Mouse (Mus musculus) embryonic facial prominence, embryonic 12.5 days (tissue): Measurements from ENCODE around the gene Spaca7. TPM values are rescaled to one million over a fixed set of nuclear protein-coding genes. Genes with fewer than 3 reads are reported as not detected.

ENCODE experiments used
- ATAC-seq: fragments of 200-750 bp; cut with Nextera tagmentation; 2 replicates; pipeline ENCODE4 v1.8.0; 2017; ENCODE audit not compliant: insufficient number of reproducible peaks, insufficient read depth, low FRiP score, low TSS enrichment
- H3K27ac ChIP-seq: fragments of 300-500 bp; sonication (generic); 2 replicates; pipeline ENCODE4 v1.5.1; 2016; ENCODE audit warnings: mild to moderate bottlenecking
- H3K27me3 ChIP-seq: fragments of 300-500 bp; sonication (generic); 2 replicates; pipeline ENCODE4 v1.6.1; 2016; ENCODE audit warnings: mild to moderate bottlenecking, moderate library complexity
- H3K36me3 ChIP-seq: fragments of 300-500 bp; sonication (generic); 2 replicates; pipeline ENCODE4 v1.6.1; 2016; ENCODE audit warnings: mild to moderate bottlenecking
- H3K4me1 ChIP-seq: fragments of 300-500 bp; sonication (generic); 2 replicates; pipeline ENCODE4 v1.6.1; 2016
- H3K4me2 ChIP-seq: fragments of 300-500 bp; sonication (generic); replicated peaks from 2 replicates; pipeline ENCODE4 v1.6.1; 2016; ENCODE audit warnings: mild to moderate bottlenecking, moderate library complexity
- H3K4me3 ChIP-seq: fragments of 300-500 bp; sonication (generic); 2 replicates; pipeline ENCODE4 v1.5.1; 2016; ENCODE audit warnings: mild to moderate bottlenecking
- H3K9ac ChIP-seq: fragments of 300-500 bp; sonication (generic); 2 replicates; pipeline ENCODE4 v1.6.1; 2016; ENCODE audit warnings: mild to moderate bottlenecking, moderate library complexity
- H3K9me3 ChIP-seq: fragments of 300-500 bp; sonication (generic); 2 replicates; pipeline ENCODE4 v1.6.1; 2016; ENCODE audit warnings: mild to moderate bottlenecking, moderate library complexity
- WGBS: fragments of 180-500 bp; shearing (Covaris S2); methylation state at CpG from one replicate; pipeline ENCODE4 v1.1.7; 2016; 5-methylcytosine and 5-hydroxymethylcytosine counted together
- polyA plus RNA-seq: library from polyadenylated mRNA; unstranded; fragments of >200 nt; fragmentation: Nextera tagmentation; extraction: Ambion mirVana; gene quantifications from 2 replicates; pipeline ENCODE4 v1.2.1, GENCODE M21; 2016

The Spaca7 gene
- polyA plus RNA-seq, result not detected in 2 replicates

GRCm38 (mm10) chr8:12572814-12573534 lies at the start of gene Spaca7:
Gene Spaca7 (plus strand): TSS chr8:12573029.
- WGBS, result 61% methylated on average over 14 of the region's 14 CpGs
- H3K36me3 ChIP-seq, result no peaks in the 10 kb centered on the region
- no peak within 1 kb of the TSS for H3K9ac ChIP-seq
- ATAC-seq, result no peak
- H3K4me1 ChIP-seq, result no peaks in the 10 kb centered on the region
- H3K4me2 ChIP-seq, result no peak within 1 kb of the TSS
- no peak within 1 kb of the TSS for H3K4me3 ChIP-seq
- no peak within 1 kb of the TSS for H3K27ac ChIP-seq
- peaks cover 7% of the 10 kb centered on the region; the same call in 1 of the 2 replicates for H3K27me3 ChIP-seq
- no peaks in the 10 kb centered on the region for H3K9me3 ChIP-seq

- no peaks in the 10 kb centered on the region for H3K36me3 ChIP-seq
- no peak overlapping the region for H3K27ac ChIP-seq
- no peak overlapping the region for H3K9ac ChIP-seq
- H3K4me1 ChIP-seq, result no peaks in the 10 kb centered on the region
- no peak overlapping the region for H3K4me2 ChIP-seq
- no peak overlapping the region for H3K4me3 ChIP-seq
- no peak for ATAC-seq
- H3K27me3 ChIP-seq, result 0 out of 2 replicates have a peak, but pooled peaks cover 5% of the 10 kb centered on the region
- no peaks in the 10 kb centered on the region for H3K9me3 ChIP-seq
- WGBS, result 18% methylated on average over 1 of the region's 1 CpGs
These were observed 48.5 kb upstream of the Spaca7 start for GRCm38 (mm10) chr8:12524279-12524678.

GRCm38 (mm10) chr8:12528659-12529058 lies 44.2 kb upstream of the Spaca7 start:
- 76% methylated on average over 2 of the region's 2 CpGs for WGBS
- H3K36me3 ChIP-seq, result no peaks in the 10 kb centered on the region
- no peak overlapping the region for H3K27ac ChIP-seq
- no peaks in the 10 kb centered on the region for H3K27me3 ChIP-seq
- H3K9me3 ChIP-seq, result no peaks in the 10 kb centered on the region
- no peaks in the 10 kb centered on the region for H3K4me1 ChIP-seq
- no peak overlapping the region for H3K4me3 ChIP-seq
- no peak overlapping the region for H3K9ac ChIP-seq
- ATAC-seq, result no peak
- H3K4me2 ChIP-seq, result no peak overlapping the region

GRCm38 (mm10) chr8:12535617-12536016 lies 37.2 kb upstream of the Spaca7 start:
- H3K9me3 ChIP-seq, result no peaks in the 10 kb centered on the region
- no peaks in the 10 kb centered on the region for H3K27me3 ChIP-seq
- no peak overlapping the region for H3K4me2 ChIP-seq
- no peak overlapping the region for H3K4me3 ChIP-seq
- no peak overlapping the region for H3K27ac ChIP-seq
- H3K36me3 ChIP-seq, result no peaks in the 10 kb centered on the region
- no peak overlapping the region for H3K9ac ChIP-seq
- no peaks in the 10 kb centered on the region for H3K4me1 ChIP-seq
- no peak for ATAC-seq
- WGBS, result 76% methylated on average over 9 of the region's 9 CpGs

GRCm38 (mm10) chr8:12536306-12536705 lies 36.5 kb upstream of the Spaca7 start:
- Histone ChIP-seq H3K27ac (no peak overlapping the region), H3K4me1 (no peaks in the 10 kb centered on the region), H3K4me2 (no peak overlapping the region), H3K9me3 (no peaks in the 10 kb centered on the region), H3K27me3 (no peaks in the 10 kb centered on the region), H3K4me3 (no peak overlapping the region), H3K9ac (no peak overlapping the region), H3K36me3 (no peaks in the 10 kb centered on the region)
- ATAC-seq, result no peak
- 83% methylated on average over 7 of the region's 7 CpGs for WGBS

GRCm38 (mm10) chr8:12545236-12545635 lies 27.6 kb upstream of the Spaca7 start:
- Histone ChIP-seq H3K4me1 (no peaks in the 10 kb centered on the region), H3K4me3 (no peak overlapping the region), H3K9ac (no peak overlapping the region), H3K9me3 (no peaks in the 10 kb centered on the region), H3K27me3 (peaks cover 16% of the 10 kb centered on the region), H3K27ac (no peak overlapping the region), H3K4me2 (no peak overlapping the region), H3K36me3 (no peaks in the 10 kb centered on the region)
- no peak for ATAC-seq
- 45% methylated on average over 4 of the region's 4 CpGs for WGBS

- Histone ChIP-seq H3K27me3 (peaks cover 16% of the 10 kb centered on the region), H3K36me3 (no peaks in the 10 kb centered on the region), H3K9me3 (no peaks in the 10 kb centered on the region), H3K4me3 (no peak overlapping the region), H3K4me2 (no peak overlapping the region), H3K4me1 (no peaks in the 10 kb centered on the region), H3K9ac (no peak overlapping the region), H3K27ac (no peak overlapping the region)
- 57% methylated on average over 4 of the region's 4 CpGs for WGBS
- ATAC-seq, result no peak
These were observed 27.2 kb upstream of the Spaca7 start for GRCm38 (mm10) chr8:12545671-12546070.

- 47% methylated on average over 7 of the region's 7 CpGs for WGBS
- no peak overlapping the region for H3K9ac ChIP-seq
- no peak overlapping the region for H3K4me3 ChIP-seq
- H3K4me2 ChIP-seq, result no peak overlapping the region
- ATAC-seq, result no peak
- no peaks in the 10 kb centered on the region for H3K4me1 ChIP-seq
- H3K36me3 ChIP-seq, result no peaks in the 10 kb centered on the region
- H3K27me3 ChIP-seq, result peaks cover 14% of the 10 kb centered on the region
- no peak overlapping the region for H3K27ac ChIP-seq
- H3K9me3 ChIP-seq, result 0 out of 2 replicates have a peak, but pooled peaks cover 3% of the 10 kb centered on the region
These were observed 25.2 kb upstream of the Spaca7 start for GRCm38 (mm10) chr8:12547466-12548220.

GRCm38 (mm10) chr8:12548255-12548654 lies 24.6 kb upstream of the Spaca7 start:
- no peaks in the 10 kb centered on the region for H3K4me1 ChIP-seq
- no peak overlapping the region for H3K4me3 ChIP-seq
- 5% methylated on average over 15 of the region's 15 CpGs for WGBS
- H3K4me2 ChIP-seq, result no peak overlapping the region
- 0 out of 2 replicates have a peak, but pooled peaks cover 3% of the 10 kb centered on the region for H3K9me3 ChIP-seq
- peaks cover 16% of the 10 kb centered on the region for H3K27me3 ChIP-seq
- H3K9ac ChIP-seq, result no peak overlapping the region
- peak; percentile 75; the same call in 1 of the 2 replicates for ATAC-seq
- no peaks in the 10 kb centered on the region for H3K36me3 ChIP-seq
- no peak overlapping the region for H3K27ac ChIP-seq

DNA sequence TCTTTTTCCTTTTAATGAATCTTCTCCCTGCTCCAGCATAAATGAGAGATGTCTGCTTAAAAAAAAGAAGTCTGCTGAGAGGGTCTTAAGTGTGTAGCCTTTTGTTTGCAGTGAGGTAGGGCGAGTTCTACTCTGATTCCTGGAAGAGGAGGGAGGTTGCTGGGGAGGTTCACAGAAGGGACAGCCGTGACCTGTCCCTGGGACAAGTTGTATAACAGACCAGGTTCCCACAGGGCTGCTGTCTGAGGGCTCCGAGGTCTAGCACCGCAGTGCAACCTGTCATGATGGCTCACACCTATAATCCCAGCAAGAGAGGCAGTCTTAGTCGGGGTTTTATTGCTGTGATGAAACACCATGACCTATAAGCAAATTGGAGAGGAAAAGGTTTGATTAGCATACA lies 24.1 kb upstream of the Spaca7 start:
- Histone ChIP-seq H3K4me3 (no peak overlapping the region), H3K9me3 (0 out of 2 replicates have a peak, but pooled peaks cover 3% of the 10 kb centered on the region), H3K4me2 (no peak overlapping the region), H3K9ac (no peak overlapping the region), H3K4me1 (no peaks in the 10 kb centered on the region), H3K27ac (no peak overlapping the region), H3K27me3 (peaks cover 18% of the 10 kb centered on the region), H3K36me3 (no peaks in the 10 kb centered on the region)
- no peak for ATAC-seq
- 38% methylated on average over 5 of the region's 5 CpGs for WGBS

DNA sequence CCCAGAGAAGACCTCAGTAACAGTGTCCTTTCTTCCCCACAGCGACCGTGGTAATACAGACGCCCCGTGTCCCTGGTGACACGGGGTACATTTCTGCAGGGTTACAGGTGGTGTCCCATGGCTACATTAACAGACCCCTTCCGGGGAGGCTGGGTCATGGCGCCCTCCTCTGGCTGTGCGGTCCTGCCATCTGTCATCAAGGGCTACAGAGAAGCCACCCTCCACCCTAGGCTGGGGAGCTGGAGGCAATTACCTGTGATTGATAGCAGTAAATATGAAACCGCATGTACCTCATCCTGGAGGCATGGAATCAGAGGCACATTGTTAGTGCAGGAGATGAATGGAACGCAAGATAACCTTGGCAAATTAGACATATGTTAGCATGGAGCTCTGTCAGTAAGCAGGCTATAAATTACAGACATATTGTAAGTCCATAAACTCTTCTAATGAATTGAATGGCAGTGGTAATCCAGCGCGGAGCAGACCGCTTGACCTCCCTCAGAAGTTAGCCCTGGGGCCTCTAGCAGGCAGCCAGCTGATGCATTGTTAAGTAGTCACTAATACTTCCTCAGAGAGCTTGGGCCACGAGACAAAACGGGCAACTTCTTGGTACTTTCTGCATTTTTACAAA lies 17.2 kb upstream of the Spaca7 start:
- ATAC-seq, result no peak
- WGBS, result 39% methylated on average over 15 of the region's 15 CpGs

More for the DNA sequence above, 17.2 kb upstream of the Spaca7 start:
- Histone ChIP-seq H3K4me3 (no peak overlapping the region), H3K9ac (no peak overlapping the region), H3K9me3 (0 out of 2 replicates have a peak, but pooled peaks cover 3% of the 10 kb centered on the region), H3K27ac (no peak overlapping the region), H3K27me3 (peaks cover 29% of the 10 kb centered on the region), H3K4me1 (peaks cover 6% of the 10 kb centered on the region; the same call in 1 of the 2 replicates), H3K4me2 (no peak overlapping the region), H3K36me3 (no peaks in the 10 kb centered on the region)
